Mouse (Mus musculus) cortical plate, adult 2 months (tissue): ENCODE measurements at regions not wholly inside any gene's neighbourhood (a gene's known extent, or its start where the extent isn't known, plus 50 kb on each side); places are given as distances from the start of the nearest gene placed in this dataset.

ENCODE experiments used
- CTCF ChIP-seq: fragments of 200-500 bp; IDR thresholded peaks from 2 replicates; pipeline ENCODE4 v1.5.1; 2011; ENCODE audit warnings: mild to moderate bottlenecking, control low read depth, low read length; ENCODE audit not compliant: insufficient read depth; ENCODE audit errors: extremely low read depth
- POLR2A ChIP-seq: fragments of 200-500 bp; IDR thresholded peaks from 2 replicates; pipeline ENCODE4 v1.6.1; 2011; ENCODE audit warnings: mild to moderate bottlenecking, low read length, control low read depth; ENCODE audit not compliant: insufficient read depth; ENCODE audit errors: extremely low read depth

DNA sequence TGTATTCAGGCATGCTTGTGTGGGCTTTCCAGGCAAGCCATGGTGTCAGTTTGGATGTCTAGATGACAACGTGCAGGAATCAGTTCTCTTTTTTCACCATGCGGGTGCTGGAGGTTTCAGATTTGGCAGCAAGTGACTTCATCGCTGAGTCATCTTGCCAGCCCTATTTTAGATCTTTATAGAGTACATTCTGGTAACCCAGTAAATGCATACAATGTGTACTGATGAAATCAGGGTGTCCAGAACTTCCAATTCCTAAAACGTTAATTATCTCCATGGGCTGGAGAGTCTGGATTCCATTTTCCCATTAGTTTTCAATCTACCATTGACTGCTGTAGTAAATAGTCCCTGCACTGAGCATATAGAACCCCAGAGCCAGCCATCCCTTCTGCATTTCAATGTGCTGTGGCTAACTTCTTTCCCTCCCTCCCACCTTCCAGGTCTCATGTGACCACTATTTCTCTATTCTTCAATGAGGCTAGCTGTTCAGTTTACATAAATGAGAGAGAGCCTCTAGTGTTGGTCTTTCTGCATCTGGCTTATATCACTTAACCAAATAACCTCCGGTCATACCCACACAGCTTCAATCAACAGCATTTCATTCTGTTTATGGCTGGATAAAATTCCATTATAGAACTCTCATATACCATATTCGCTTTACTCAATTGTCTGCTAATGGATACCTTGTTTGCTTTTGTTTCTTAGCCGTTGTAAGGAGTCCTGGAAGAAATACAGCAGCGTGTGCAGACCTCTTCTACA, 234.9 kb downstream of the Dact1 start:
- TF ChIP-seq CTCF (no peak), POLR2A (no peak)
